Mouse (Mus musculus) intestine, embryonic 16.5 days (tissue): Measurements from ENCODE around the gene Limch1. TPM values are rescaled to one million over a fixed set of nuclear protein-coding genes. Genes with fewer than 3 reads are reported as not detected.

Source experiments
- ATAC-seq: fragments of 200-750 bp; cut with Nextera tagmentation; 2 replicates; pipeline ENCODE4 v1.8.0; 2017; ENCODE audit warnings: moderate TSS enrichment, moderate library complexity
- H3K27ac ChIP-seq: fragments of 300-500 bp; sonication (generic); 2 replicates; pipeline ENCODE4 v1.5.1; 2014; ENCODE audit warnings: mild to moderate bottlenecking, low read length
- H3K27me3 ChIP-seq: fragments of 300-500 bp; sonication (generic); replicated peaks from 2 replicates; pipeline ENCODE4 v1.6.1; 2014; ENCODE audit warnings: low read length, control low read depth, mixed read lengths; ENCODE audit not compliant: control insufficient read depth, insufficient read depth
- H3K36me3 ChIP-seq: fragments of 300-500 bp; sonication (generic); 2 replicates; pipeline ENCODE4 v1.6.1; 2014; ENCODE audit warnings: low read length, control low read depth; ENCODE audit not compliant: control insufficient read depth, insufficient read depth
- H3K4me1 ChIP-seq: fragments of 300-500 bp; sonication (generic); 2 replicates; pipeline ENCODE4 v1.6.1; 2014; ENCODE audit warnings: low read length, control low read depth, mixed read lengths; ENCODE audit not compliant: control insufficient read depth, insufficient read depth
- H3K4me2 ChIP-seq: fragments of 300-500 bp; sonication (generic); 2 replicates; pipeline ENCODE4 v1.6.1; 2014; ENCODE audit warnings: low read depth, low read length, control low read depth
- H3K4me3 ChIP-seq: fragments of 300-500 bp; sonication (generic); 2 replicates; pipeline ENCODE4 v1.5.1; 2014; ENCODE audit warnings: mild to moderate bottlenecking, low read length
- H3K9ac ChIP-seq: fragments of 300-500 bp; sonication (generic); 2 replicates; pipeline ENCODE4 v1.6.1; 2014; ENCODE audit warnings: low read depth, low read length
- H3K9me3 ChIP-seq: fragments of 300-500 bp; sonication (generic); 2 replicates; pipeline ENCODE4 v1.6.1; 2016; ENCODE audit warnings: low read length, control low read depth; ENCODE audit not compliant: control insufficient read depth
- WGBS: fragments of 180-500 bp; shearing (Covaris S2); extraction: QIAGEN DNeasy Blood & Tissue Kit; methylation state at CpG from one replicate; pipeline ENCODE4 v1.1.7; 2014; 5-methylcytosine and 5-hydroxymethylcytosine counted together
- polyA plus RNA-seq: library from polyadenylated mRNA; unstranded; fragments of >200 nt; fragmentation: Nextera tagmentation; extraction: Ambion mirVana; gene quantifications from 2 replicates; pipeline ENCODE4 v1.2.1, GENCODE M21; 2015

Limch1 gene
- polyA plus RNA-seq, 1 experiment from 2014 or later, result 8.5 TPM

GRCm38 (mm10) chr5:66854263-66854662 lies 108.6 kb downstream of the Limch1 start:
- Histone ChIP-seq H3K4me1 (no peaks in the 10 kb centered on the region), H3K4me3 (no peak overlapping the region), H3K9ac (no peak overlapping the region), H3K36me3 (no peaks in the 10 kb centered on the region), H3K27me3 (no peaks in the 10 kb centered on the region), H3K9me3 (no peaks in the 10 kb centered on the region), H3K4me2 (no peak overlapping the region), H3K27ac (no peak overlapping the region)
- 94% methylated on average over 5 of the region's 5 CpGs for WGBS
- no peak for ATAC-seq

GRCm38 (mm10) chr5:66855358-66856107 lies 109.9 kb downstream of the Limch1 start:
- 65% methylated on average over 11 of the region's 11 CpGs for WGBS
- ATAC-seq, result no peak
- Histone ChIP-seq H3K9me3 (no peaks in the 10 kb centered on the region), H3K4me2 (no peak overlapping the region), H3K36me3 (no peaks in the 10 kb centered on the region), H3K27ac (no peak overlapping the region), H3K27me3 (no peaks in the 10 kb centered on the region), H3K4me3 (no peak overlapping the region), H3K9ac (no peak overlapping the region), H3K4me1 (no peaks in the 10 kb centered on the region)

GRCm38 (mm10) chr5:66859506-66859905 lies 113.9 kb downstream of the Limch1 start:
- no peak overlapping the region for H3K27ac ChIP-seq
- H3K36me3 ChIP-seq, result no peaks in the 10 kb centered on the region
- ATAC-seq, result no peak
- H3K4me1 ChIP-seq, result no peaks in the 10 kb centered on the region
- H3K4me2 ChIP-seq, result no peak overlapping the region
- H3K9me3 ChIP-seq, result no peaks in the 10 kb centered on the region
- WGBS, result 91% methylated on average over 3 of the region's 3 CpGs
- H3K27me3 ChIP-seq, result no peaks in the 10 kb centered on the region
- no peak overlapping the region for H3K4me3 ChIP-seq
- H3K9ac ChIP-seq, result no peak overlapping the region

GRCm38 (mm10) chr5:66861232-66862035 lies 115.8 kb downstream of the Limch1 start:
- Histone ChIP-seq H3K4me2 (no peak overlapping the region), H3K4me3 (no peak overlapping the region), H3K27ac (no peak overlapping the region), H3K9me3 (no peaks in the 10 kb centered on the region), H3K9ac (no peak overlapping the region), H3K36me3 (no peaks in the 10 kb centered on the region), H3K4me1 (no peaks in the 10 kb centered on the region), H3K27me3 (no peaks in the 10 kb centered on the region)
- no peak for ATAC-seq
- WGBS, result 56% methylated on average over 17 of the region's 17 CpGs

DNA sequence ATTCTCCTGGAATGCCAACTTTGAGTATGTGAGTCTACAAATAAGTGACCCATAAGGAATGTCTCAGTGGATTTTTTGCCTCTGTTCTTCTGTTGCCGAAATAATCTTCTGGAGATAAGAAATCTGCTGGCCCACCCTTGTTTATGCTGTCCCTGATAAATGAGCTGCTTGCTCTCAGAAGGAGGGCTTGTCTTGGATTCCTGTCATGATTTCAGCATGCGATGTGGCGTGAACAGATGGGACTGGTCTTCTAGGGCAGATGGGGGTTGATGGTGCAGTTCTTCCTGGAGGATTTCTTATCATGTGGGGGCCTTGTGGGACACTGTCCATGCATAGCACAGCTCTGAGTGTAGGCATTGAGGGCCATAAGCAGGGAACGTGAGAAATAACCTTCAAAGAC lies 116.5 kb downstream of the Limch1 start:
- no peak overlapping the region for H3K27ac ChIP-seq
- H3K9ac ChIP-seq, result no peak overlapping the region
- ATAC-seq, result no peak
- H3K4me2 ChIP-seq, result no peak overlapping the region
- H3K4me1 ChIP-seq, result no peaks in the 10 kb centered on the region
- H3K4me3 ChIP-seq, result no peak overlapping the region
- H3K27me3 ChIP-seq, result no peaks in the 10 kb centered on the region
- no peaks in the 10 kb centered on the region for H3K9me3 ChIP-seq
- 41% methylated on average over 4 of the region's 4 CpGs for WGBS
- no peaks in the 10 kb centered on the region for H3K36me3 ChIP-seq

GRCm38 (mm10) chr5:66865229-66865628 lies 119.6 kb downstream of the Limch1 start:
- H3K27ac ChIP-seq, result no peak overlapping the region
- 62% methylated on average over 5 of the region's 5 CpGs for WGBS
- no peak overlapping the region for H3K4me2 ChIP-seq
- no peak overlapping the region for H3K9ac ChIP-seq
- no peak for ATAC-seq
- no peaks in the 10 kb centered on the region for H3K36me3 ChIP-seq
- no peaks in the 10 kb centered on the region for H3K27me3 ChIP-seq
- no peaks in the 10 kb centered on the region for H3K9me3 ChIP-seq
- H3K4me1 ChIP-seq, result no peaks in the 10 kb centered on the region
- no peak overlapping the region for H3K4me3 ChIP-seq

DNA sequence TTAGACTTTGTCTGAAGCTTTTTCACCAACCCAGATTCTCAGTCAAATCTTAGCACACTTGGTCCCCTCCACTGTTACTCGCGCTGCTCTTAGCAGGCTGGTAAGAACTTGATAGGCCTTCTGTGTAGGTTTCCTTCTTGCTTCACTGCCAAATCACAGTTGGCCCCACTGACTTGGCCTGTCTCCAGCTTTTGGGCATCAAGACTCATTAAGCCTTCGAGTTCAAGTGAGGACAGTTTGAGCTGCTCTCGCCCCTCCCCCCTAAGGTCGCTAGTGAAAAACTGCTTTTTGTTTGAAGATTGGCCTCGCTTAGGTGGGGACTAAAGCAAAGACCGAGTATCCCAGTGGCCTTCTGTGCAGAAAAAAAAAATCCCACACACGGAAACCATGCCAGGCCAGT lies 120.4 kb downstream of the Limch1 start:
- WGBS, result 75% methylated on average over 8 of the region's 8 CpGs
- no peak for ATAC-seq
- H3K4me1 ChIP-seq, result no peaks in the 10 kb centered on the region
- no peak overlapping the region for H3K27ac ChIP-seq
- H3K9me3 ChIP-seq, result no peaks in the 10 kb centered on the region
- H3K36me3 ChIP-seq, result no peaks in the 10 kb centered on the region
- no peaks in the 10 kb centered on the region for H3K27me3 ChIP-seq
- no peak overlapping the region for H3K4me3 ChIP-seq
- no peak overlapping the region for H3K9ac ChIP-seq
- no peak overlapping the region for H3K4me2 ChIP-seq

- no peak overlapping the region for H3K4me3 ChIP-seq
- no peak overlapping the region for H3K9ac ChIP-seq
- no peaks in the 10 kb centered on the region for H3K4me1 ChIP-seq
- no peak overlapping the region for H3K4me2 ChIP-seq
- H3K27ac ChIP-seq, result no peak overlapping the region
- H3K9me3 ChIP-seq, result no peaks in the 10 kb centered on the region
- 91% methylated on average over 4 of the region's 4 CpGs for WGBS
- no peaks in the 10 kb centered on the region for H3K27me3 ChIP-seq
- H3K36me3 ChIP-seq, result no peaks in the 10 kb centered on the region
- no peak for ATAC-seq
Measured at GRCm38 (mm10) chr5:66869545-66869944, 123.9 kb downstream of the Limch1 start.

DNA sequence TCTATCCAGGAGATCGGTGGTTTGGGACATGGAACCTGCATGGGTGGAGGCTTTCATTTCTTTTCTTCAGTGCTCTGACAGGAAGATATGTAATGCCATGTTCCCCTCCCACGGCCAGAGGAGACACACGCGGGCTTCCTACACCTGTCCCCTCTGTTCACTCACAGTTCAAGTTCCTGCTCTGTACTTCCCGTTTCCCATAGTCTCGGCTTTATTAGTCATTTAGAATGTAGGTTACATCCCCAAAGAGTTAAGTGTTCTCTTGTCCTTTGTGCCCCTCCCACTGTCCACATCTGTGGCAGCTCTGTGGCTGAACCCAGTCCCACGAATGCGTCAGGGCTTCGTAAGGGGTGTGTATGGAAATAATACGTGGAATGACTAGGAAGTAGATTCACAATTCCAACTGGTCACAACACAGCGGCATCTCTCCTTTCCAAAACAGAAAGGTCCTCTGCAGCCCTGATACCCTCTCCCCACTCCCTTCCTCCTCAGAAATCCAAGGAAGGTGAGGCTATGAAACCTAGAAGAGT lies 126.0 kb downstream of the Limch1 start:
- no peaks in the 10 kb centered on the region for H3K4me1 ChIP-seq
- no peak overlapping the region for H3K27ac ChIP-seq
- no peaks in the 10 kb centered on the region for H3K27me3 ChIP-seq
- H3K4me2 ChIP-seq, result no peak overlapping the region
- no peak overlapping the region for H3K9ac ChIP-seq
- no peak for ATAC-seq
- 84% methylated on average over 11 of the region's 11 CpGs for WGBS
- H3K4me3 ChIP-seq, result no peak overlapping the region
- H3K9me3 ChIP-seq, result no peaks in the 10 kb centered on the region
- H3K36me3 ChIP-seq, result no peaks in the 10 kb centered on the region
